Mouse (Mus musculus) monocyte, adult 5-6 weeks (primary cell): ENCODE data around the gene Pdzd2. TPM values are rescaled to one million over a fixed set of nuclear protein-coding genes. Genes with fewer than 3 reads are reported as not detected.

ENCODE experiments used
- ATAC-seq: fragments of 153-309, 156-312 bp; replicated peaks from 2 replicates; pipeline ENCODE4 v1.8.0; 2017; ENCODE audit warnings: mild to moderate bottlenecking; ENCODE audit not compliant: low TSS enrichment, insufficient number of reproducible peaks, severe bottlenecking, poor library complexity, low FRiP score
- total RNA-seq: library from RNA; stranded (forward); fragments of 200-1000, 200-491, 200-594 nt; gene quantifications from 3 replicates; pipeline ENCODE4 v1.2.3, GENCODE M21; 2017

The Pdzd2 gene
- 1.2 to 5.9 TPM (median 1.4 TPM) in 3 replicates for total RNA-seq

DNA sequence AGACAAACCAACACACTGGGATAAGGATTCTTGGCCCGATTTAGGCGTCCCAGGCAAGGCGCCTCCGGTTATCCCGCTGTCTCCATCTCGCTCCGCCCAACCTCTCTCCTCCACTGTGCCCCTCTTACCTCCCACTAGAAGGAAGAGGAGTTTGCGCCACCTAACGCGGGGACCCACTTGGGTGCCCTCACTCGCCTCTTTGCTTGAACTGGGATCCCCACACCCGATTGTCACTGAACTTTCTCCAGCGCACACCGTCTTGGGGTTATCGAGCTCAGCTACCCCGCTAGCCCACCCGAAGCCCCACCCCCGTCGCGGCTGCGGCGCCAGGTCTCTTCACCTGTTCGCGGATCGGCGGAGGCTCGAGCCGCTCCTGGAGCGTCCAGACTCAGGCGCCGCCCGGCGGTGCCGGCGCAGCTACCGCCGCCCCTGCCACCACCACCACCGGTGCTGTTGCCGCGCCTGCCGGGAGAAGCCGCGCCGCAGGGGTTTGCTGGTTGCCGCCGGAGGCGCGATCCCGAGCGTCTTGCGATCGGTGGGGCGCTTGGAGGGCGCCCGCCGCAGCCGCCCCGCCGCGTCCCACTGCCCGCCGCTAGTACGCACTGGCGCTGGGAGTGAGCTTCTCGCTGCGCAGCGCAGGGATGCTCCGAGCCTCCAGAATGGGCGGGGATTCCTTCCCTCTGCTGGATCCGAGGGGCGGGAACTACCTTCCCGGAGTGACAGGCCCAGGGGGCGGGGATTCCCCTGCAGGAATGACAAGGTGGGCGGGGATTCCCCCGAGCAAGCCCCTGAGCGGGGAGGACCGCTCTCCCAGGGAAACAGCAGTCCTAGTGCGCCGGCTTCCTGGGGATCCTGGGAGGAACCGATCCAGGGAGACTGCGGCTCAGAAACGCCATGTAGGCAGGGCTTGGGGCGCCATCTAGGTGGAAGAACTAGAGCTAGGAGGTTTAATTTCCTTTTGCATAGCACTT is at the start of gene Pdzd2:
Pdzd2 (minus strand) TSS at position 648 of the 971 bp plus-strand sequence.
- no peak for ATAC-seq

DNA sequence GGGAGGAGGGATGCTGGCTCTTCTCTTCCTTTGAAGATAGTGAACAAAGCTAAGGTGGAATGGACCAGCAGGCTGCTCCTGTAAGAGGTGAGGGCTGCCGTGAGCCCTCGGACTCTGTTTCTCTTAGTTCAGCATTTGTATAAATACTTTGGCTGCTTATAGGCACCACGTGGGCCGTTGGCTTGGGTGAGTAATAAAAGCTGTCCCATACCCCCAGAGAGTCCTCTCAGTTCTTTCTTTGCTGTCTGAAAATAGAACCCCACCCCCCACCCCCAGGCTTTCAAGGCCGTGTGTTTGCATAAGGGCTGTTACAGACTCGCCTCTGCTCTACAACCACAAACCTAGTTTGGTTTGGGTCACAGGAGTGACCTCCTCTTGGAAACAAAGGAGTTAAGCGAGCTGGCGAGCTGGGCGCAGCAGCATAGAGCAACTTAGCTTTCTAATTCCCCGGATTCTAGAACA is 49.7 kb upstream of the Pdzd2 start:
- no peak for ATAC-seq

DNA sequence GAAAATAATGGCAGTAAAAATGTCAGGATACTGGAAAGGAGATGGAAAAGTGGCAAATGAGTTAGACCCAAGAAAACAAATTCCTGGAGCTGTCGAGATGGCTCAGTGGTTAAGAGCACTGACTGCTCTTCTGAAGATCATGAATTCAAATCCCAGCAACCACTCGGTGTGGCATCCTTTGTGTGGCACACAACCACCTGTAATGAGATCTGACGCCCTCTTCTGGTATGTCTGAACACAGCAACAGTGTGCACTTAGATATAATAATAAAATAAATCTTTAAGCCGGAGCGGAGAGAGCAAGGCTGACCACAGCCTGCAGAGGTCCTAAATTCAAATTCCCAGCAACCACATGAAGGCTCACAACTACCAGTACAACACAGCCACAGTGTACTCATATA is 48.8 kb upstream of the Pdzd2 start:
- ATAC-seq = no peak

DNA sequence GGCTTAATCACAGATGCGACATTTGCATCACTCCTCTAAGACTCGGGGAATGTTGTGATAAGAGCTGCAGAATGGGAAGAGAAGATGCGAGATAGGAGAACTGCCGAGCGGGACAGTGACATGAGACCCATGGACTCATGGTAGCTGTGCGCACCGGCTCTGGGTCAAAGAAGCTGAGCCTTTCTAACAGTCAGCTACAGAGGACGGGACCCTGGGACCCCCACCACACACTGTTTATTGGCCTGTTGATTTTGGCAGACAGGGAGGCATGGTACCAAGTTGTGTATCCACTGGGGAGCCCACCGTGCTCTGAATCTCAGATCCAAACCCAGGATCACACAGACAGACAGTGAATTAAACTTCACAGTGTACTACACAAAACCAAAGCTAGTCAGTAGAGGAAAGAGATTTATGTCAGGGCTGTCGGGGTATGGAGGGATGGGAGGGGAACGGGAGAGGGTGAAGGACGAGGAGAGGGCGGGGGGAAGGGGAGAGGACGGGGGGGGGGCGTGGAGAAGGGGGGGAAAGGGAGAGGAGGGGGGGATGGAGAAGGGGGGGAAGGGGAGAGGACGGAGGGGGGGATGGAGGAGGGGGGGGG is 42.1 kb upstream of the Pdzd2 start:
- no peak for ATAC-seq

- ATAC-seq = no peak
These were observed 41.6 kb upstream of the Pdzd2 start for GRCm38 (mm10) chr15:12781296-12781695.

- ATAC-seq = no peak
These were observed 34.5 kb upstream of the Pdzd2 start for GRCm38 (mm10) chr15:12774149-12774753.

GRCm38 (mm10) chr15:12770958-12771357 is 31.2 kb upstream of the Pdzd2 start:
- ATAC-seq = no peak

DNA sequence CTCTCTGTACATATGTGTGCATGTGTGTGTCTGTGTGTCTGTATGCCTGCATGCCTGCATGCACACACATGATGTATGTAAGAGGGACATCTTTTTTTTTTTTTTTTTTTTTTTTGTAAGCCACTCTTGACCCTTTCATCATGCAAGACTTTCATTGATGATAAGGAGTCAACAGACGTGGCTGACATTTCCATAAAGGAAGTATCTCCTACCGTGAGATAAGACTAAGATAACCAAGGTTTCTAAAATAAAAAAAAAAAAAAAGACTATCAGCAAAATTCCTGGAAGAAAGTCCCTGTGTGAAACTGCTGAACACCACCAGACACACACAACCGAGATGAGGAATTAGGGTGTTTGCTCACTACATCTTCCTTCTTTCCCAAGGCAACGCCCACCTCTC is 27.1 kb upstream of the Pdzd2 start:
- ATAC-seq = no peak

- no peak for ATAC-seq
These were observed 23.4 kb upstream of the Pdzd2 start for GRCm38 (mm10) chr15:12763147-12763546.

DNA sequence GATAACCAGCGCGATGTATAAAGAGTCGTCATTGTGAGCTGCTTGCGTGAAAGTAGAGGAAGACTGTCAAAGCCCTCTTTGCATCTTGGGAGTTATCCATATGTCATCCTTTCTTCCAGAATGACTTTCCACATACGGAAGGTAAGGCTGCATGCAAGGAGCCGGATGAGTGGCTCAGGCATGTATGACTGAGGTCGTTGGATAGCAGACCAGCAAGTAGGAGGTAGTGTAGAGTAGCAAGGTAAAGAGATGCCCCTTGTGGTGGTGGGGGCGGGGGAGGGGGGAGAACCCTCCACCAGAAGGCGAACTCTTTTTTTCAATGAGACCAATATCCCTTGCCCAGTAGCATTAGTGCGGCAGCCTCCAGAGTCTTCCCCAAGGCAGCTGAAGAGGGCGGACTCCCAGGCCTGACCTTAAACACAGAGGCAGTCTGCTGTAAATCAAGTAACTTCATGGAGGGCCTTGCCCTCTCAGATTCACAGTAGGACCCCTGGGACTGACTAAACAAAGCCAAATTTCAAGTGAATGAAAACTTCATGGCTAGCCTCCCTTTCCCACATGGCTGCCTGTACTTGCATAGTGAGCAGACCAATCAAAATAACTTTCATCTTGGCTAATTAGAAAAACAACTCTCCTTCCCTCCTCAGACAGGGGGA is 22.7 kb upstream of the Pdzd2 start:
- ATAC-seq = no peak

GRCm38 (mm10) chr15:12760747-12761146 is 21.0 kb upstream of the Pdzd2 start:
- no peak for ATAC-seq

DNA sequence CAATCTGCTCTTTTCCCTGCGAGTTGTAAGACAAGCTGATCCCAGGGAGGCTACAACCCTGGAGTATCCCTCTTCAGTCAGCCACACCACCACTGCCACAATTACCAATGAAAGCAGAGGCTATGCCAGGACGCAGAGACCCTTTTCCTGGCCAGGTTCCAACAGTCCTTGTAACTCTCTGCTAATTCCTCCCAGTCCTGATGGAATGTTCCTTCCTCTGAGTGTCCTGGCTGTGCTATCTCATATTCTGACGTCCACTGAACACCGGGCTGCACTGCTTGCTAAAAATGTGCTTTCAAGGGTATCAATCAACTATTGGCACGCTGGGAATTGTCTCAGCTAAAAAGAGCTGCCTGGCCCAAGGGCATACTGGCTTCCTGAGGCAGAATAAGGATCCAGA is 18.7 kb upstream of the Pdzd2 start:
- ATAC-seq = no peak

DNA sequence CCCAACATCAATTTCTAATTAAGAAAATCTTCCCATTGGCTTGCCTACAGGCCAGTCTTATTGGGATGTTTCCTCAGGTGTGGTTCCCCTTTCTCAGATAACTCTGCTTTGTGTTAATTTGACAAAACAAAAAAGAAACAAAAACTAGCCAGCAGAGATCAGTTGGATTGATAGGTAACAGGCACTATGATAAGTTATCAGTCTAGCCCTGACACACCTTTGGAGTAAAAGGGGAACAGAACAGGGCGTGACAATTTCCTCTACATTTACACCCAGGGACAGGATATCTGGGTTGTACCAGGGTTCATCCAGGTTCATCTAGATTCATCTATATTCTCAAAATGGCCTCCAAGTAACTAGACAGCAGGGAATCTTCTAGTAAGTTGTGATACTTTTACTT is 18.0 kb upstream of the Pdzd2 start:
- no peak for ATAC-seq

DNA sequence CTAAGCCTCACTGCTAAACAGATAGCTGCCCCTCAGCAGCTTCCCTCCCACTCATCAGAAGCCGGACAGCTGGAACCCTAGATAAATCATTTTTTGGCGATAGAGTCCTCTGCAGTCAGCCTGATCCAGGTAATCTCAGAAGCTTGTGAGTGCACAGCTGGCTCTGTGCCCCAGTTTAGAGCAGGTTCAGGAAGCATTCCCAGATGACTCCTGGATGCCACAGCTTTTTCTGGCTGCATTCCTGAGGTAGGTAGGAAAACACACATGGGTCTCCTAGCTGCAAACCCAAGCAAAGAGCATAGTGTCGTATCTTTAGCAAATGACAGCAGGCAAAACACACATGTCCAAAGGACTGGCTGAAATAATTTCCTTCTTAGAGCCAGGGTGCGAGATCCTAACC is 13.5 kb upstream of the Pdzd2 start:
- no peak for ATAC-seq

DNA sequence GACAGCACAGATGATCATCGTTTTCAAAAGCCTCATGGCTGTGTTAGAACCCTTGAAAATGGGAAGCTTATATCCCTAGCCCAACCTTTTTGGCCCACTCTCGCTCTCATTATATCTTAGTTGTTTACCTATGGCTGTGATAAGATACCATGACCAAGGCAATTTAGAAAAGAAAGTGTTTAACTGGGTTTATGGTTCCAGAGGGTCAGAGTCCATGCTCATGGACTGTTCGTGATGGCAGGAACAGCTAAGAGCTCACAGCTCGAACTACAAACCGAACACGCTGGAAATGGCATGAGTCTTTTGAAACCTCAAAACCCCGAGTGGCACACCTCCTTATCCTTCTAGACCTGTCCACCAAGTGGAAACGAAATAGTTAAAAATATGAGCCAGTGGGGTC is 11.2 kb upstream of the Pdzd2 start:
- no peak for ATAC-seq

GRCm38 (mm10) chr15:12749549-12750301 is 10.0 kb upstream of the Pdzd2 start:
- no peak for ATAC-seq

DNA sequence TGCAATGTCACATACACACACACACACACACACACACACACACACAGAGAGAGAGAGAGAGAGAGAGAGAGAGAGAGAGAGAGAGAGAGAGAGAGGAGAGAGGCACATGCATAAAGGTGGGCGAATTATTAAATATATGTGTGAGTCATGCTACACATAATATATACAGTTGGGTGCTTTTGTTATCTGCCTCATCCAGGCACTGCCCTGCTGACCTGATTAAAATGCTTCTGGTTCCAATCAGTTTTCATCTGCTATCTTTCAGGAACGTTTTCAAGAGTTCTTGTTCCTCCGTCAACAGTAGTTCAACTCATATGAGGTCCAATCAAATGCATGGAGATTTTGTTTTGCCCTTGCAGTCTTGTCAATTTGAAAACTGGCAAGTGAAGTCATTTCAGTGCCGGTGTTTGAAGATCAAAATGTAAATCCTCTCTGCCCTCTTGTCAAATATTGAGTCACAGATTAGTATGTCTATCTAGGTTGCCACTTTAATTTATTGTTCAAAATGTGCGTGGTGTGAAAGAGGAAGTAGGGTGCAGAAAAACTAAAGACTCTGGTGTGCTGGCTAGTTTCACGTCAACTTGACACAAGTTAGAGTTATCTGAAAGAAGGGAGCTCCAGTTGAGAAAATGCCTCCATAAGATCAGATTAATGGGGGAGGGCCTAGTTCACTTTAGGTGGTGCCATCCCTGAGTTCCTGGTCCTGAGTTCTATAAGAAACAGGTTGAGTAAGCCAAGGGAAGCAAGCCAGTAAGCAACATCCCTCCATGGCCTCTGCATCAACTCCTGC is 2.6 kb upstream of the Pdzd2 start:
- ATAC-seq = no peak
